Mouse (Mus musculus): ENCODE results near the gene Lsm6. TPM values are rescaled to one million over a fixed set of nuclear protein-coding genes. Genes with fewer than 3 reads are reported as not detected.
A peak's percentile ranks its signal among the peaks of the same experiment; 100 is the strongest.
"Not testable (repeated sequence)": the region's sequence is repeated elsewhere in the genome, so short reads cannot be mapped to it uniquely, and the experiment has no call there.

The Lsm6 gene
- polyA plus RNA-seq, 1 experiment from 2014 or later: 173 TPM

- Histone ChIP-seq H3K4me3 (peak overlapping the region; percentile 75), H3K4me2 (peak overlapping the region; percentile 60), H3K4me1 (replicated peaks) (peaks cover 21% of the 10 kb centered on the region), H3K27ac (peak overlapping the region; percentile 97; the same call in 1 of the 2 replicates), H3K9ac (peak overlapping the region; percentile 90)
- not testable (repeated sequence) for H3K9me3 ChIP-seq; H3K27me3 ChIP-seq; H3K36me3 ChIP-seq; ATAC-seq (ENCODE audit: low FRiP score)
- WGBS: 38% methylated on average over 3 of the region's 3 CpGs
Measured at GRCm38 (mm10) chr8:78819973-78820372, 967 bp downstream of the Lsm6 start.

- ATAC-seq (ENCODE audit: low FRiP score): no peak
- Histone ChIP-seq H3K9ac (no peak overlapping the region), H3K4me3 (no peak overlapping the region), H3K4me1 (replicated peaks) (peaks cover 25% of the 10 kb centered on the region), H3K4me2 (no peak overlapping the region), H3K27ac (no peak overlapping the region), H3K9me3 (no peaks in the 10 kb centered on the region), H3K27me3 (no peaks in the 10 kb centered on the region), H3K36me3 (peaks cover 19% of the 10 kb centered on the region)
- WGBS: 99% methylated on average over 2 of the region's 2 CpGs
Measured at GRCm38 (mm10) chr8:78814743-78815142, 6.2 kb downstream of the Lsm6 start.

- H3K9me3 ChIP-seq: no peaks in the 10 kb centered on the region
Measured at GRCm38 (mm10) chr8:78813021-78813420, 7.9 kb downstream of the Lsm6 start.

GRCm38 (mm10) chr8:78812446-78812845 lies 8.5 kb downstream of the Lsm6 start:
- ATAC-seq (ENCODE audit: low FRiP score): no peak
- no peak overlapping the region for H3K9ac ChIP-seq
- peaks cover 41% of the 10 kb centered on the region for H3K36me3 ChIP-seq
- no peaks in the 10 kb centered on the region for H3K9me3 ChIP-seq
- WGBS: 84% methylated on average over 9 of the region's 9 CpGs
- peak overlapping the region; percentile 46; the same call in 1 of the 2 replicates for H3K27ac ChIP-seq
- no peak overlapping the region for H3K4me2 ChIP-seq
- peaks cover 11% of the 10 kb centered on the region for H3K4me1 ChIP-seq (replicated peaks)
- no peak overlapping the region for H3K4me3 ChIP-seq
- no peaks in the 10 kb centered on the region for H3K27me3 ChIP-seq

More at GRCm38 (mm10) chr8:78813021-78813420, 7.9 kb downstream of the Lsm6 start:
- ATAC-seq (ENCODE audit: low FRiP score): no peak
- peaks cover 36% of the 10 kb centered on the region for H3K36me3 ChIP-seq
- H3K27me3 ChIP-seq: no peaks in the 10 kb centered on the region
- 81% methylated on average over 9 of the region's 9 CpGs for whole genome bisulfite sequencing
- no peak overlapping the region for H3K4me3 ChIP-seq
- H3K4me2 ChIP-seq: no peak overlapping the region
- peaks cover 10% of the 10 kb centered on the region for H3K4me1 ChIP-seq (replicated peaks)
- H3K27ac ChIP-seq: no peak overlapping the region
- no peak overlapping the region for H3K9ac ChIP-seq

- H3K4me1 ChIP-seq (replicated peaks): peaks cover 16% of the 10 kb centered on the region
- no peaks in the 10 kb centered on the region for H3K27me3 ChIP-seq
- no peaks in the 10 kb centered on the region for H3K9me3 ChIP-seq
- no peak for ATAC-seq (ENCODE audit: low FRiP score)
- WGBS: 89% methylated on average over 7 of the region's 7 CpGs
- no peak overlapping the region for H3K4me2 ChIP-seq
- no peak overlapping the region for H3K4me3 ChIP-seq
- peak overlapping the region; percentile 41; the same call in 1 of the 2 replicates for H3K27ac ChIP-seq
- peaks cover 48% of the 10 kb centered on the region for H3K36me3 ChIP-seq
- no peak overlapping the region for H3K9ac ChIP-seq
Measured at GRCm38 (mm10) chr8:78811748-78812147, 9.2 kb downstream of the Lsm6 start.

- ATAC-seq (ENCODE audit: low FRiP score): peak; percentile 70
- Histone ChIP-seq H3K27ac (peak overlapping the region; percentile 50; the same call in 1 of the 2 replicates), H3K9me3 (no peaks in the 10 kb centered on the region), H3K27me3 (no peaks in the 10 kb centered on the region), H3K4me2 (no peak overlapping the region), H3K36me3 (peaks cover 63% of the 10 kb centered on the region), H3K4me1 (replicated peaks) (peaks cover 16% of the 10 kb centered on the region), H3K4me3 (no peak overlapping the region), H3K9ac (no peak overlapping the region)
- 50% methylated on average over 9 of the region's 9 CpGs for WGBS
Measured at GRCm38 (mm10) chr8:78810207-78810675, 10.7 kb downstream of the Lsm6 start.

GRCm38 (mm10) chr8:78809454-78810206 lies 11.3 kb downstream of the Lsm6 start:
- peak; percentile 47 for ATAC-seq (ENCODE audit: low FRiP score)
- Histone ChIP-seq H3K36me3 (peaks cover 67% of the 10 kb centered on the region), H3K4me2 (no peak overlapping the region)

GRCm38 (mm10) chr8:78808888-78809287 lies 12.1 kb downstream of the Lsm6 start:
- Histone ChIP-seq H3K27me3 (no peaks in the 10 kb centered on the region), H3K4me3 (no peak overlapping the region), H3K9me3 (no peaks in the 10 kb centered on the region), H3K4me2 (no peak overlapping the region), H3K9ac (no peak overlapping the region), H3K27ac (no peak overlapping the region; the same call in 1 of the 2 replicates), H3K4me1 (replicated peaks) (peaks cover 16% of the 10 kb centered on the region), H3K36me3 (peaks cover 67% of the 10 kb centered on the region)
- no peak for ATAC-seq (ENCODE audit: low FRiP score)
- 91% methylated on average over 2 of the region's 2 CpGs for WGBS

More at GRCm38 (mm10) chr8:78809454-78810206, 11.3 kb downstream of the Lsm6 start:
- Histone ChIP-seq H3K4me1 (replicated peaks) (peaks cover 16% of the 10 kb centered on the region), H3K9ac (no peak overlapping the region), H3K9me3 (no peaks in the 10 kb centered on the region), H3K4me3 (no peak overlapping the region), H3K27ac (peak overlapping the region; percentile 50; the same call in 1 of the 2 replicates), H3K27me3 (no peaks in the 10 kb centered on the region)
- WGBS: 70% methylated on average over 14 of the region's 14 CpGs

- no peak for ATAC-seq (ENCODE audit: low FRiP score)
- Histone ChIP-seq H3K27ac (no peak overlapping the region; the same call in 1 of the 2 replicates), H3K27me3 (no peaks in the 10 kb centered on the region), H3K9me3 (no peaks in the 10 kb centered on the region), H3K4me3 (no peak overlapping the region), H3K4me1 (replicated peaks) (peaks cover 16% of the 10 kb centered on the region), H3K9ac (no peak overlapping the region), H3K4me2 (no peak overlapping the region), H3K36me3 (peaks cover 67% of the 10 kb centered on the region)
- WGBS: 95% methylated on average over 5 of the region's 5 CpGs
Measured at GRCm38 (mm10) chr8:78808439-78808838, 12.5 kb downstream of the Lsm6 start.

GRCm38 (mm10) chr8:78807283-78807682 lies 13.7 kb downstream of the Lsm6 start:
- H3K9me3 ChIP-seq: no peaks in the 10 kb centered on the region
- 94% methylated on average over 9 of the region's 9 CpGs for WGBS
- peaks cover 65% of the 10 kb centered on the region for H3K36me3 ChIP-seq
- H3K4me3 ChIP-seq: no peak overlapping the region
- no peak overlapping the region for H3K4me2 ChIP-seq
- H3K4me1 ChIP-seq (replicated peaks): peaks cover 16% of the 10 kb centered on the region
- no peak overlapping the region for H3K27ac ChIP-seq
- no peaks in the 10 kb centered on the region for H3K27me3 ChIP-seq
- ATAC-seq (ENCODE audit: low FRiP score): no peak
- no peak overlapping the region for H3K9ac ChIP-seq

GRCm38 (mm10) chr8:78806006-78806405 lies 14.9 kb downstream of the Lsm6 start:
- Histone ChIP-seq H3K9me3 (no peaks in the 10 kb centered on the region), H3K9ac (no peak overlapping the region), H3K4me3 (no peak overlapping the region), H3K27ac (no peak overlapping the region), H3K4me1 (replicated peaks) (peaks cover 12% of the 10 kb centered on the region), H3K4me2 (no peak overlapping the region), H3K36me3 (peaks cover 61% of the 10 kb centered on the region), H3K27me3 (no peaks in the 10 kb centered on the region)
- no peak for ATAC-seq (ENCODE audit: low FRiP score)
- WGBS: 94% methylated on average over 5 of the region's 5 CpGs

- H3K27ac ChIP-seq: no peak overlapping the region
- no peaks in the 10 kb centered on the region for H3K27me3 ChIP-seq
- peaks cover 20% of the 10 kb centered on the region for H3K36me3 ChIP-seq
- H3K9ac ChIP-seq: no peak overlapping the region
- H3K4me1 ChIP-seq (replicated peaks): no peaks in the 10 kb centered on the region
- H3K4me3 ChIP-seq: no peak overlapping the region
- ATAC-seq (ENCODE audit: low FRiP score): no peak
- H3K9me3 ChIP-seq: no peaks in the 10 kb centered on the region
- no peak overlapping the region for H3K4me2 ChIP-seq
- 97% methylated on average over 6 of the region's 6 CpGs for WGBS
Measured at GRCm38 (mm10) chr8:78801201-78801600, 19.7 kb downstream of the Lsm6 start.

- Histone ChIP-seq H3K4me3 (no peak overlapping the region), H3K9me3 (no peaks in the 10 kb centered on the region), H3K27me3 (no peaks in the 10 kb centered on the region), H3K4me2 (no peak overlapping the region), H3K9ac (no peak overlapping the region), H3K27ac (no peak overlapping the region), H3K36me3 (peaks cover 11% of the 10 kb centered on the region), H3K4me1 (replicated peaks) (no peaks in the 10 kb centered on the region)
- no peak for ATAC-seq (ENCODE audit: low FRiP score)
- WGBS: 90% methylated on average over 3 of the region's 3 CpGs
Measured at GRCm38 (mm10) chr8:78798671-78799070, 22.3 kb downstream of the Lsm6 start.
